In genomic region chr8:48776081-48776480, GRCm38 (mm10) we compare ENCODE assay signal across 11 mouse cellular contexts.
A peak's percentile ranks its signal among the peaks of the same experiment; 100 is the strongest.
DNase-seq lines count a peak whose midpoint lies in the region; ATAC-seq and TF ChIP-seq lines count a peak whose summit lies in the region.
"Had no signal": no experiment of that assay in that cellular context is flagged by ENCODE, and none has a peak within 500 bp of the region (broad histone marks: within the 10 kb centered on the region; RNA-seq: fewer than 3 reads in every experiment).

No protein-coding gene starts in this region.

- intact Hi-C loops in gastrocnemius, postnatal 14 days (cut with DNase I; ENCODE audit: low total_unique reads) = no loop called here

- H3K36me3 ChIP-seq in heart, postnatal 0 days (replicated peaks; ENCODE audit: control insufficient read depth, insufficient read depth, low read length) = no peaks in the 10 kb centered on the region
- H3K36me3 ChIP-seq in embryonic facial prominence, embryonic 10.5 days (replicated peaks) = no peaks in the 10 kb centered on the region
- H3K36me3 ChIP-seq in hindbrain, embryonic 11.5 days (ENCODE audit: control insufficient read depth, insufficient read depth, low read length) = no peaks in the 10 kb centered on the region
- no peaks in the 10 kb centered on the region for H3K36me3 ChIP-seq in midbrain, postnatal 0 days (ENCODE audit: insufficient read depth, low read length)

- no peaks in the 10 kb centered on the region for H3K9me3 ChIP-seq in heart, postnatal 0 days (replicated peaks; ENCODE audit: control insufficient read depth, low read length)
- H3K9me3 ChIP-seq in embryonic facial prominence, embryonic 10.5 days = no peaks in the 10 kb centered on the region
- H3K9me3 ChIP-seq in hindbrain, embryonic 11.5 days (ENCODE audit: control insufficient read depth, low read length) = no peaks in the 10 kb centered on the region
- no peaks in the 10 kb centered on the region for H3K9me3 ChIP-seq in midbrain, postnatal 0 days (ENCODE audit: low read length)

- 31% methylated on average over 9 of the region's 9 CpGs for WGBS in heart, postnatal 0 days
- whole genome bisulfite sequencing in embryonic facial prominence, embryonic 10.5 days = 37% methylated on average over 9 of the region's 9 CpGs
- WGBS in hindbrain, embryonic 11.5 days = 45% methylated on average over 9 of the region's 9 CpGs
- 15% methylated on average over 9 of the region's 9 CpGs for WGBS in midbrain, postnatal 0 days

- DNase-seq in heart, postnatal 0 days (ENCODE audit: low spot score) = peak; percentile 27
- DNase-seq in heart, postnatal 4 days = no peak
- DNase-seq in embryonic facial prominence, embryonic 10.5 days (ENCODE audit: low spot score) = peak; percentile 44
- peak; percentile 30 for DNase-seq in hindbrain, embryonic 11.5 days (ENCODE audit: low spot score)
- no peak for DNase-seq in midbrain, postnatal 0 days (ENCODE audit: low spot score)
- DNase-seq in adrenal gland, adult 2 months = no peak
- DNase-seq in yolk sac, embryonic 10.5 days (ENCODE audit: low spot score) = no peak
- DNase-seq in gastrocnemius, postnatal 14 days = no peak
- DNase-seq: lung, postnatal 36 days; right cerebral cortex, adult 18-20 months; thymus, adult 18-20 months had no signal

- peaks cover 77% of the 10 kb centered on the region for H3K27me3 ChIP-seq in heart, postnatal 0 days (ENCODE audit: control insufficient read depth, insufficient read depth, low read length)
- no peaks in the 10 kb centered on the region; the same call in 1 of the 2 replicates for H3K27me3 ChIP-seq in embryonic facial prominence, embryonic 10.5 days (replicated peaks; ENCODE audit: low read depth, poor library complexity, severe bottlenecking)
- H3K27me3 ChIP-seq in hindbrain, embryonic 11.5 days (ENCODE audit: control insufficient read depth, insufficient read depth, low read length) = no peaks in the 10 kb centered on the region
- H3K27me3 ChIP-seq in midbrain, postnatal 0 days (ENCODE audit: insufficient read depth, low read length) = no peaks in the 10 kb centered on the region

- no peak for TF ChIP-seq EP300 in heart, postnatal 0 days (IDR thresholded peaks at IDR 0.05; ENCODE audit: low read depth)

- no peak overlapping the region for H3K27ac ChIP-seq in heart, postnatal 0 days (ENCODE audit: low read depth)
- H3K27ac ChIP-seq in embryonic facial prominence, embryonic 10.5 days (replicated peaks) = peak overlapping the region; percentile 73
- H3K27ac ChIP-seq in hindbrain, embryonic 11.5 days (ENCODE audit: low read depth, low read length) = no peak overlapping the region
- no peak overlapping the region for H3K27ac ChIP-seq in midbrain, postnatal 0 days (ENCODE audit: low read depth, low read length)

- no peaks in the 10 kb centered on the region for H3K4me1 ChIP-seq in heart, postnatal 0 days (ENCODE audit: control insufficient read depth, insufficient read depth)
- peaks cover 34% of the 10 kb centered on the region for H3K4me1 ChIP-seq in embryonic facial prominence, embryonic 10.5 days
- H3K4me1 ChIP-seq in hindbrain, embryonic 11.5 days (replicated peaks; ENCODE audit: control insufficient read depth, insufficient read depth, low read length) = peaks cover 2% of the 10 kb centered on the region; the same call in 1 of the 2 replicates
- H3K4me1 ChIP-seq in midbrain, postnatal 0 days (ENCODE audit: insufficient read depth, low read length) = peaks cover 5% of the 10 kb centered on the region; the same call in 1 of the 2 replicates

- ATAC-seq in heart, postnatal 0 days (ENCODE audit: insufficient read depth, low read depth) = peak; percentile 58; the same call in 1 of the 2 replicates
- ATAC-seq in hindbrain, embryonic 11.5 days (ENCODE audit: low FRiP score) = no peak
- peak; percentile 71; the same call in 1 of the 2 replicates for ATAC-seq in midbrain, postnatal 0 days (ENCODE audit: low FRiP score)

- H3K4me3 ChIP-seq in heart, postnatal 0 days (ENCODE audit: low read depth, low read length) = no peak overlapping the region
- peak overlapping the region; percentile 19; the same call in 1 of the 2 replicates for H3K4me3 ChIP-seq in embryonic facial prominence, embryonic 10.5 days
- H3K4me3 ChIP-seq in hindbrain, embryonic 11.5 days (ENCODE audit: low read depth, low read length) = no peak overlapping the region
- peak overlapping the region; percentile 14; the same call in 1 of the 2 replicates for H3K4me3 ChIP-seq in midbrain, postnatal 0 days (ENCODE audit: low read depth, low read length)

- peak overlapping the region; percentile 37 for H3K4me2 ChIP-seq in heart, postnatal 0 days (ENCODE audit: low read depth, low read length)
- H3K4me2 ChIP-seq in hindbrain, embryonic 11.5 days (replicated peaks; ENCODE audit: low read depth, low read length) = no peak overlapping the region
- peak overlapping the region; percentile 42 for H3K4me2 ChIP-seq in midbrain, postnatal 0 days (ENCODE audit: low read depth, low read length, poor library complexity, severe bottlenecking)

- H3K9ac ChIP-seq in heart, postnatal 0 days (replicated peaks; ENCODE audit: low read depth, low read length) = no peak overlapping the region
- no peak overlapping the region for H3K9ac ChIP-seq in hindbrain, embryonic 11.5 days (ENCODE audit: low read depth, low read length)
- 0 out of 2 replicates have a peak overlapping the region, but pooled peaks have one; percentile 42 for H3K9ac ChIP-seq in midbrain, postnatal 0 days (replicated peaks; ENCODE audit: low read length, poor library complexity, severe bottlenecking)

- TF ChIP-seq CTCF in heart, postnatal 0 days (IDR thresholded peaks at IDR 0.05; ENCODE audit: low read depth) = no peak
- TF ChIP-seq CTCF in midbrain, postnatal 0 days (IDR thresholded peaks at IDR 0.05) = no peak

Comparison
In these comparisons a context has a peak if more than half of its experiments do, and no peak if none do; other contexts are left out.
1. DNase-seq: peak in heart, postnatal 0 days (single experiment), embryonic facial prominence, embryonic 10.5 days (single experiment) and hindbrain, embryonic 11.5 days (single experiment); none in heart, postnatal 4 days (single experiment), midbrain, postnatal 0 days (single experiment), adrenal gland, adult 2 months (single experiment), yolk sac, embryonic 10.5 days (single experiment) and gastrocnemius, postnatal 14 days (single experiment).
2. H3K4me3 ChIP-seq: peak in embryonic facial prominence, embryonic 10.5 days (single experiment) and midbrain, postnatal 0 days (single experiment); none in heart, postnatal 0 days (single experiment) and hindbrain, embryonic 11.5 days (single experiment).